Mouse (Mus musculus) cerebellum, adult 2 months (tissue): Measurements from ENCODE around the gene Rhoj. TPM values are rescaled to one million over a fixed set of nuclear protein-coding genes. Genes with fewer than 3 reads are reported as not detected.
A peak's percentile ranks its signal among the peaks of the same experiment; 100 is the strongest.

ENCODE experiments used
- DNase-seq, 2 experiments: peaks; one replicate each; pipeline ENCODE4 v3.0.0; 2021
- H3K27ac ChIP-seq: fragments of 200-500 bp; 2 replicates; pipeline ENCODE4 v1.5.1; 2012; ENCODE audit warnings: low read length, control low read depth, inconsistent platforms; ENCODE audit not compliant: insufficient read depth
- H3K27me3 ChIP-seq: fragments of 200-500 bp; 2 replicates; pipeline ENCODE4 v1.6.1; 2012; ENCODE audit warnings: inconsistent platforms, mild to moderate bottlenecking, low read length, moderate library complexity; ENCODE audit not compliant: control insufficient read depth, insufficient read depth
- H3K4me1 ChIP-seq: fragments of 200-500 bp; 2 replicates; pipeline ENCODE4 v1.6.1; 2011; ENCODE audit warnings: low read length; ENCODE audit not compliant: control insufficient read depth, insufficient read depth
- H3K4me3 ChIP-seq: fragments of 200-500 bp; replicated peaks from 2 replicates; pipeline ENCODE3; 2011; ENCODE audit warnings: mild to moderate bottlenecking, low read depth, low read length, control low read depth; ENCODE audit not compliant: insufficient read depth
- CTCF ChIP-seq: fragments of 200-500 bp; IDR thresholded peaks from 2 replicates; pipeline ENCODE4 v1.5.1; 2011; ENCODE audit warnings: low read depth, mild to moderate bottlenecking, control low read depth, low read length, moderate library complexity, borderline replicate concordance; ENCODE audit not compliant: insufficient read depth
- POLR2A ChIP-seq: fragments of 200-500 bp; IDR thresholded peaks from 2 replicates; pipeline ENCODE4 v1.6.1; 2011; ENCODE audit warnings: low read length, control low read depth, borderline replicate concordance; ENCODE audit not compliant: insufficient read depth
- WGBS: fragments of 180-500 bp; shearing (Covaris S2); methylation state at CpG from one replicate; pipeline ENCODE4 v1.1.7; 2018; 5-methylcytosine and 5-hydroxymethylcytosine counted together
- polyA plus RNA-seq: library from polyadenylated mRNA; depleted of rRNA; stranded (reverse); fragments of >200 nt; gene quantifications from 2 replicates; pipeline ENCODE4 v1.2.3, GENCODE M21; 2012

Gene Rhoj
- polyA plus RNA-seq, 1 experiment: 8.2 TPM

- H3K4me1 ChIP-seq: peaks cover 12% of the 10 kb centered on the region
- 96% methylated on average over 4 of the region's 4 CpGs for WGBS
- H3K27me3 ChIP-seq: no peaks in the 10 kb centered on the region; the same call in 1 of the 2 replicates
- DNase-seq: no peak
- no peak overlapping the region for H3K4me3 ChIP-seq
- H3K27ac ChIP-seq: no peak overlapping the region
- TF ChIP-seq CTCF (no peak), POLR2A (no peak)
Measured at GRCm38 (mm10) chr12:75364416-75364815, 56.3 kb downstream of the Rhoj start.

GRCm38 (mm10) chr12:75365621-75366124 is 57.6 kb downstream of the Rhoj start:
- no peaks in the 10 kb centered on the region; the same call in 1 of the 2 replicates for H3K27me3 ChIP-seq
- H3K27ac ChIP-seq: no peak overlapping the region
- TF ChIP-seq CTCF (no peak), POLR2A (no peak)
- WGBS: 96% methylated on average over 14 of the region's 14 CpGs
- H3K4me3 ChIP-seq: no peak overlapping the region
- H3K4me1 ChIP-seq: peaks cover 10% of the 10 kb centered on the region
- no peak for DNase-seq

GRCm38 (mm10) chr12:75367371-75367770 is 59.2 kb downstream of the Rhoj start:
- 98% methylated on average over 6 of the region's 6 CpGs for WGBS
- peaks cover 10% of the 10 kb centered on the region for H3K4me1 ChIP-seq
- H3K27me3 ChIP-seq: no peaks in the 10 kb centered on the region; the same call in 1 of the 2 replicates
- TF ChIP-seq CTCF: no peak
- no peak for TF ChIP-seq POLR2A
- DNase-seq: no peak
- no peak overlapping the region for H3K4me3 ChIP-seq
- H3K27ac ChIP-seq: no peak overlapping the region

GRCm38 (mm10) chr12:75368527-75368926 is 60.4 kb downstream of the Rhoj start:
- peaks cover 10% of the 10 kb centered on the region for H3K4me1 ChIP-seq
- no peak overlapping the region for H3K27ac ChIP-seq
- 12% methylated on average over 5 of the region's 5 CpGs for WGBS
- H3K27me3 ChIP-seq: no peaks in the 10 kb centered on the region; the same call in 1 of the 2 replicates
- H3K4me3 ChIP-seq: no peak overlapping the region
- peak; percentile 58 to 75 for DNase-seq
- TF ChIP-seq CTCF: no peak
- no peak for TF ChIP-seq POLR2A

GRCm38 (mm10) chr12:75369418-75369851 is 61.3 kb downstream of the Rhoj start:
- TF ChIP-seq POLR2A: no peak
- WGBS: 84% methylated on average over 2 of the region's 2 CpGs

GRCm38 (mm10) chr12:75374437-75374836 is 66.3 kb downstream of the Rhoj start:
- Histone ChIP-seq H3K4me1 (peaks cover 9% of the 10 kb centered on the region; the same call in 1 of the 2 replicates), H3K4me3 (no peak overlapping the region), H3K27me3 (no peaks in the 10 kb centered on the region), H3K27ac (no peak overlapping the region)
- DNase-seq: peak in 1 of 2 experiments; percentile 32
- no peak for TF ChIP-seq POLR2A
- TF ChIP-seq CTCF: no peak
- 69% methylated on average over 10 of the region's 10 CpGs for WGBS

More at GRCm38 (mm10) chr12:75369418-75369851, 61.3 kb downstream of the Rhoj start:
- Histone ChIP-seq H3K4me3 (no peak overlapping the region), H3K27ac (no peak overlapping the region), H3K4me1 (peaks cover 10% of the 10 kb centered on the region), H3K27me3 (no peaks in the 10 kb centered on the region; the same call in 1 of the 2 replicates)
- DNase-seq: no peak

- Histone ChIP-seq H3K4me1 (peaks cover 9% of the 10 kb centered on the region; the same call in 1 of the 2 replicates), H3K27ac (no peak overlapping the region), H3K4me3 (no peak overlapping the region), H3K27me3 (no peaks in the 10 kb centered on the region)
- 15% methylated on average over 12 of the region's 12 CpGs for WGBS
- no peak for TF ChIP-seq POLR2A
- no peak for TF ChIP-seq CTCF
- DNase-seq: peak; percentile 73 to 88
Measured at GRCm38 (mm10) chr12:75375060-75375459, 66.9 kb downstream of the Rhoj start.

GRCm38 (mm10) chr12:75376126-75376525 is 68.0 kb downstream of the Rhoj start:
- no peaks in the 10 kb centered on the region for H3K27me3 ChIP-seq
- H3K4me3 ChIP-seq: no peak overlapping the region
- H3K27ac ChIP-seq: no peak overlapping the region
- 10% methylated on average over 6 of the region's 6 CpGs for WGBS
- DNase-seq: peak; percentile 75 to 91
- no peak for TF ChIP-seq POLR2A
- peaks cover 9% of the 10 kb centered on the region; the same call in 1 of the 2 replicates for H3K4me1 ChIP-seq
